Mouse (Mus musculus) CH12.LX (cell line): Measurements from ENCODE around the gene Atxn3.

Experiments
- CHD1 ChIP-seq: IDR thresholded peaks from 2 replicates; pipeline ENCODE4 v1.6.1; 2012; ENCODE audit warnings: low read depth, low read length, improper control_type of control experiment, inconsistent platforms
- CTCF ChIP-seq, 2 experiments: IDR thresholded peaks in 1 of 2; conservative IDR thresholded peaks in 1 of 2; 2 replicates each; pipeline ENCODE4 v1.5.1; 2011 to 2012; ENCODE audit warnings: low read depth in 2 of 2, low read length in 2 of 2, improper control_type of control experiment in 1 of 2, inconsistent platforms in 1 of 2, mild to moderate bottlenecking in 1 of 2, moderate library complexity in 1 of 2
- EP300 ChIP-seq: IDR thresholded peaks from 2 replicates; pipeline ENCODE4 v1.6.1; 2011; ENCODE audit warnings: low read length, improper control_type of control experiment
- MAFK ChIP-seq: IDR thresholded peaks from 2 replicates; pipeline ENCODE4 v1.6.1; 2011; ENCODE audit warnings: low read length, improper control_type of control experiment; ENCODE audit not compliant: insufficient replicate concordance
- MYC ChIP-seq: IDR thresholded peaks from 2 replicates; pipeline ENCODE4 v1.6.1; 2011; ENCODE audit warnings: low read depth, mild to moderate bottlenecking, improper control_type of control experiment, low read length
- NRF1 ChIP-seq: IDR thresholded peaks from 2 replicates; pipeline ENCODE4 v1.6.1; 2014; ENCODE audit warnings: low read depth, mild to moderate bottlenecking, inconsistent platforms, low read length, improper control_type of control experiment, moderate library complexity
- TCF12 ChIP-seq: IDR thresholded peaks from 2 replicates; pipeline ENCODE4 v1.6.1; 2014; ENCODE audit warnings: low read depth, mild to moderate bottlenecking, inconsistent platforms, low read length, improper control_type of control experiment
- UBTF ChIP-seq: IDR thresholded peaks from 2 replicates; pipeline ENCODE4 v1.6.1; 2012; ENCODE audit warnings: low read depth, mild to moderate bottlenecking, inconsistent platforms, low read length, improper control_type of control experiment, moderate library complexity
- USF1 ChIP-seq: IDR thresholded peaks from 2 replicates; pipeline ENCODE4 v1.6.1; 2014; ENCODE audit warnings: low read depth, mild to moderate bottlenecking, inconsistent platforms, low read length, improper control_type of control experiment
- ZC3H11A ChIP-seq: IDR thresholded peaks from 2 replicates; pipeline ENCODE4 v1.6.1; 2012; ENCODE audit warnings: low read depth, mild to moderate bottlenecking, inconsistent platforms, low read length, improper control_type of control experiment
- ZMIZ1 ChIP-seq: IDR thresholded peaks from 2 replicates; pipeline ENCODE4 v1.6.1; 2012; ENCODE audit warnings: low read depth, mild to moderate bottlenecking, inconsistent platforms, low read length, improper control_type of control experiment

- no peak for TF ChIP-seq ZC3H11A
- no peak for TF ChIP-seq USF1
- no peak for TF ChIP-seq EP300
- no peak for TF ChIP-seq UBTF
- no peak for TF ChIP-seq CTCF (conservative IDR thresholded peaks at IDR 0.05 in 1 of 2, IDR thresholded peaks at IDR 0.05 in 1 of 2; ENCODE audit: low read depth in 2 of 2, low read length in 2 of 2)
- TF ChIP-seq MAFK: no peak
- no peak for TF ChIP-seq CHD1
- no peak for TF ChIP-seq TCF12
- TF ChIP-seq MYC: no peak
- TF ChIP-seq NRF1: no peak
- TF ChIP-seq ZMIZ1: no peak
These were observed 23.5 kb upstream of the Atxn3 start for GRCm38 (mm10) chr12:101981559-101981958.
